Mouse (Mus musculus) bone marrow macrophage, adult 2 months (primary cell): ENCODE data around the gene Clybl. TPM values are rescaled to one million over a fixed set of nuclear protein-coding genes. Genes with fewer than 3 reads are reported as not detected.
A peak's percentile ranks its signal among the peaks of the same experiment; 100 is the strongest.

Source experiments
- H3K27ac ChIP-seq: 2 replicates; pipeline ENCODE4 v1.5.1; 2012; ENCODE audit warnings: low read depth, low read length; ENCODE audit not compliant: insufficient read depth
- H3K4me1 ChIP-seq: 2 replicates; pipeline ENCODE4 v1.6.1; 2012; ENCODE audit warnings: low read length; ENCODE audit not compliant: control insufficient read depth, insufficient read depth
- H3K4me3 ChIP-seq: 2 replicates; pipeline ENCODE4 v1.5.1; 2012; ENCODE audit warnings: mild to moderate bottlenecking, low read length, moderate library complexity; ENCODE audit not compliant: insufficient read depth
- CTCF ChIP-seq: IDR thresholded peaks from 2 replicates; pipeline ENCODE4 v1.5.1; 2012; ENCODE audit warnings: low read depth, mild to moderate bottlenecking, low read length, moderate library complexity
- POLR2A ChIP-seq: IDR thresholded peaks from 2 replicates; pipeline ENCODE4 v1.6.1; 2012; ENCODE audit warnings: mild to moderate bottlenecking, low read depth, low read length, borderline replicate concordance
- polyA plus RNA-seq: library from polyadenylated mRNA; stranded (reverse); fragments of >200 nt; gene quantifications from 2 replicates; pipeline ENCODE4 v1.2.4, GENCODE M21; 2012; ENCODE audit not compliant: missing spikeins, insufficient read depth, insufficient read length

Gene Clybl
- polyA plus RNA-seq, 1 experiment, result 8.4 TPM

GRCm38 (mm10) chr14:122190941-122191510, 9.5 kb downstream of the Clybl start:
- peak; percentile 95 for TF ChIP-seq CTCF
- TF ChIP-seq POLR2A, result no peak
- Histone ChIP-seq H3K27ac (no peak overlapping the region), H3K4me1 (no peaks in the 10 kb centered on the region), H3K4me3 (no peak overlapping the region)

GRCm38 (mm10) chr14:122194630-122195029, 13.1 kb downstream of the Clybl start:
- Histone ChIP-seq H3K4me1 (no peaks in the 10 kb centered on the region), H3K4me3 (no peak overlapping the region), H3K27ac (no peak overlapping the region)
- TF ChIP-seq CTCF (no peak), POLR2A (no peak)

- no peak for TF ChIP-seq POLR2A
- H3K4me1 ChIP-seq, result no peaks in the 10 kb centered on the region
- H3K27ac ChIP-seq, result no peak overlapping the region
- no peak overlapping the region for H3K4me3 ChIP-seq
Observed at GRCm38 (mm10) chr14:122196851-122197250, 15.3 kb downstream of the Clybl start.

- H3K4me1 ChIP-seq, result no peaks in the 10 kb centered on the region
- H3K27ac ChIP-seq, result no peak overlapping the region
- TF ChIP-seq CTCF (no peak), POLR2A (no peak)
- no peak overlapping the region for H3K4me3 ChIP-seq
Observed at GRCm38 (mm10) chr14:122200247-122200885, 18.9 kb downstream of the Clybl start.

GRCm38 (mm10) chr14:122209177-122209576, 27.7 kb downstream of the Clybl start:
- no peak overlapping the region for H3K27ac ChIP-seq
- no peak for TF ChIP-seq POLR2A
- TF ChIP-seq CTCF, result no peak
- H3K4me1 ChIP-seq, result no peaks in the 10 kb centered on the region

GRCm38 (mm10) chr14:122213590-122213989, 32.1 kb downstream of the Clybl start:
- no peak overlapping the region for H3K27ac ChIP-seq
- no peak overlapping the region for H3K4me3 ChIP-seq
- TF ChIP-seq CTCF (no peak), POLR2A (no peak)
- H3K4me1 ChIP-seq, result no peaks in the 10 kb centered on the region

More at GRCm38 (mm10) chr14:122209177-122209576, 27.7 kb downstream of the Clybl start:
- H3K4me3 ChIP-seq, result no peak overlapping the region

- Histone ChIP-seq H3K4me1 (no peaks in the 10 kb centered on the region), H3K27ac (no peak overlapping the region), H3K4me3 (no peak overlapping the region)
- no peak for TF ChIP-seq POLR2A
Observed at GRCm38 (mm10) chr14:122214126-122214525, 32.6 kb downstream of the Clybl start.

- Histone ChIP-seq H3K4me3 (no peak overlapping the region), H3K27ac (no peak overlapping the region), H3K4me1 (no peaks in the 10 kb centered on the region)
- TF ChIP-seq POLR2A (no peak), CTCF (no peak)
Observed at GRCm38 (mm10) chr14:122217221-122217620, 35.7 kb downstream of the Clybl start.

GRCm38 (mm10) chr14:122222934-122223374, 41.5 kb downstream of the Clybl start:
- Histone ChIP-seq H3K4me1 (no peaks in the 10 kb centered on the region), H3K4me3 (no peak overlapping the region), H3K27ac (no peak overlapping the region)
- TF ChIP-seq CTCF (no peak), POLR2A (no peak)

GRCm38 (mm10) chr14:122223461-122224102, 42.1 kb downstream of the Clybl start:
- H3K4me3 ChIP-seq, result peak overlapping the region; percentile 58
- TF ChIP-seq CTCF (peak; percentile 53), POLR2A (no peak)
- H3K4me1 ChIP-seq, result no peaks in the 10 kb centered on the region
- H3K27ac ChIP-seq, result no peak overlapping the region
